Mouse (Mus musculus) embryonic stem cell, embryonic (primary cell): ENCODE measurements around the gene Scn8a.

Source experiments
- CTCF ChIA-PET, 4 experiments: fragments of 300-600 bp in 2 of 4; fragments of 350-600 bp in 2 of 4; sonication (Branson Sonifier 250); formaldehyde crosslinking; loops; one replicate each; lab custom pipeline; 2022; ENCODE audit warnings: inconsistent platforms in 2 of 4; lab: Charles Lee
- POLR2A ChIA-PET, 4 experiments: fragments of 300-600 bp in 2 of 4; fragments of 350-600 bp in 2 of 4; sonication (Branson Sonifier 250); formaldehyde crosslinking; loops; one replicate each; lab custom pipeline; 2022; ENCODE audit warnings: antibody characterized with exemption in 4 of 4, inconsistent platforms in 1 of 4; lab: Charles Lee

Gene Scn8a

DNA sequence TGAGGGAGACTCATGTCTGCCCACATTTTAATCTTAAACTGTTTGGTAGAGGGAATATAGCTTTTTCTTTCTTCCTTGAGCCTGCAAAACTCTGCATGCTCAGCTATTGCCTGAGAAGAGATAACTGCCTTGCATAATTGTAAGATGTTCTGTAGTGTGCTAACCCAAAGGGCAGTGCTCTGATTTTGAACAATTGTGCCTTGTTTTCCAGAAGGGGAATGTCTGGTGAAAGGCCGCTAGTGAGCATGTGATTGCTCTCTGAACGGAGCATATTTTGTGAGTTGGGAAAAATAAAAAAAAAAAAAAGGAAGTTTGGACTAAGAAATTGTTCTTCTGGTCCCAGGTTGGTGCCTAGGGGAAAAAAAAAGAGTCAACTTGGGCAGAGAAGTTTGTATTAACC is 159.3 kb downstream of the Scn8a start:
- POLR2A ChIA-PET, result no interaction called here
- CTCF ChIA-PET, result interaction anchor here in 1 of 4 experiments (0.7 kb wide), 1 partner anchor 284 kb away, joined by 3 read pairs; no protein-coding TSS in a partner anchor

DNA sequence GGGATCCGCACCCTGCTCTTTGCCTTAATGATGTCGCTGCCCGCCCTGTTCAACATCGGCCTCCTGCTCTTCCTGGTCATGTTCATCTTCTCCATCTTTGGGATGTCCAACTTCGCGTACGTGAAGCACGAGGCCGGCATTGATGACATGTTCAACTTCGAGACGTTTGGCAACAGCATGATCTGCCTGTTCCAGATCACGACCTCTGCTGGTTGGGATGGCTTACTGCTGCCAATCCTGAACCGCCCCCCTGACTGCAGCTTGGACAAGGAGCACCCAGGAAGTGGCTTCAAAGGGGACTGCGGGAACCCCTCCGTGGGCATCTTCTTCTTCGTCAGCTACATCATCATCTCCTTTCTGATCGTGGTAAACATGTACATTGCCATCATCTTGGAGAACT is 170.0 kb downstream of the Scn8a start:
- CTCF ChIA-PET, result interaction anchor here (0.5 to 1.5 kb wide), 21 partner anchors 9 to 357 kb away, joined by 3 to 8 read pairs (median 3); no protein-coding TSS in a partner anchor

GRCm38 (mm10) chr15:101041966-101042365 is 172.3 kb downstream of the Scn8a start:
- CTCF ChIA-PET, result interaction anchor here (0.5 to 2.8 kb wide), 83 partner anchors 8 to 401 kb away, joined by 3 to 31 read pairs (median 6); partner anchors contain the start of genes Slc4a8 (in 2 of the 4), Acvrl1 (in 1 of the 4), Ankrd33 (in 1 of the 4) and Galnt6 (in 1 of the 4)
- POLR2A ChIA-PET, result interaction anchor here in 3 of 4 experiments (1.0 to 1.4 kb wide), 5 partner anchors 8 to 122 kb away, joined by 3 to 5 read pairs (median 3); no protein-coding TSS in a partner anchor

More for the DNA sequence above, 170.0 kb downstream of the Scn8a start:
- POLR2A ChIA-PET, result interaction anchor here in 1 of 4 experiments (0.5 kb wide), 1 partner anchor 342 kb away, joined by 3 read pairs; no protein-coding TSS in a partner anchor

- ChIA-PET POLR2A (interaction anchor here in 3 of 4 experiments (0.6 to 1.4 kb wide), 8 partner anchors 9 to 1268 kb away, joined by 3 to 5 read pairs (median 4); no protein-coding TSS in a partner anchor), CTCF (interaction anchor here (0.5 to 2.8 kb wide), 109 partner anchors 8 to 1408 kb away, joined by 3 to 31 read pairs (median 5); partner anchors contain the start of genes Slc4a8 (in 2 of the 4), Acvr1b (in 1 of the 4), Acvrl1 (in 1 of the 4) and Ankrd33 (in 1 of the 4))
These were observed 173.0 kb downstream of the Scn8a start for GRCm38 (mm10) chr15:101042613-101043012.

DNA sequence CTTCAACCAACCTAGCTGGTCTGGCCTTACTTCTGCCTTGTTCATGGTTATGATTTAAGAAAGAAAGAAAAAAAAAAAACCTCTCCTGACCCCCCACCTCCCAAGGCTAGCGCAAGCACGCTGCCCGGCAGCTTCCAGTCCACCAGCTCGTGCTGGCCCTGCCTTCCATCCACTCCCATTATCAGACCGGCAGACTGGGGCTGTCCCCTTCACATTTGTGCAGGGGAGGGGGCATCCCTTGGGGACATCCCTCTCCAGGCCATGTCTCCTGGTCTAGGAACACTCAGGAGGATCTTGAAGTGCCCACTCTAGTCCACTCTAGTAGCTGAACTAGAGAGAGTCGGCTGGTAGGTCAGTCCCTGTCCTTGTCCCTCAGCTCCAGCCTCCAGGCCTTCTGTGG is 174.9 kb downstream of the Scn8a start:
- CTCF ChIA-PET, result interaction anchor here in 3 of 4 experiments (0.6 to 2.8 kb wide), 5 partner anchors 12 to 319 kb away, joined by 3 to 7 read pairs (median 3); no protein-coding TSS in a partner anchor
- POLR2A ChIA-PET, result interaction anchor here in 1 of 4 experiments (0.6 to 1.0 kb wide), 3 partner anchors 8 to 1627 kb away, joined by 3 to 4 read pairs (median 4); no protein-coding TSS in a partner anchor

DNA sequence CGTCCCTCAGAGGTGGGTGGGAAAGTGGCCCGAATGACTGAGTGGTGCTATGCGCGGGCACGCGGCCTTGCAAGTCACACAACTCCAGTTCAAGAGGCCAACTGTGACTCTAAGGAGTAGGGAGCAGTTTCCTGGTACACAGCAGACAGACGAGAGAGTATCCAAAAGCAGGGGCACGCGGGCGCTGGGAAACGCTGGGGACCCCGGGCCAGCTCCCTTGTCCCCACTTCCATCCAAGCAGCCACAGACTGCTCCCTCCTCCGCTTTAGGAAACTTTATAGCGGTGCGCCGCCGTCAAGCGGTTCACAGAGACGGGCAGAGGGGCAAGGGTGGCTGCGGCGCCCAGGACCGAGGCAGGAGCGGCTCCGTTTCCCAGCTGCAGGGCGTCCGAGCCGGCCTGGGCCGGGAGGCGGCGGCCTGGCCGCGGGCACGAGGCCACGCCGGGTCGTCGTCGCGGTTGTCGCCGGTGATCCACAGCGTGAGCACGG is 176.4 kb downstream of the Scn8a start:
- POLR2A ChIA-PET, result interaction anchor here in 1 of 4 experiments (0.6 to 1.6 kb wide), 3 partner anchors 10 to 265 kb away, joined by 3 to 8 read pairs (median 3); no protein-coding TSS in a partner anchor
- CTCF ChIA-PET, result interaction anchor here (0.5 to 1.9 kb wide), 8 partner anchors 10 to 1200 kb away, joined by 3 to 11 read pairs (median 3); no protein-coding TSS in a partner anchor

GRCm38 (mm10) chr15:101046527-101047193 is 177.0 kb downstream of the Scn8a start:
- POLR2A ChIA-PET, result interaction anchor here in 1 of 4 experiments (1.0 to 1.6 kb wide), 3 partner anchors 10 to 266 kb away, joined by 3 to 8 read pairs (median 3); no protein-coding TSS in a partner anchor
- CTCF ChIA-PET, result interaction anchor here (0.5 to 1.9 kb wide), 10 partner anchors 10 to 1200 kb away, joined by 3 to 11 read pairs (median 3); no protein-coding TSS in a partner anchor

GRCm38 (mm10) chr15:101047194-101047555 is 177.5 kb downstream of the Scn8a start, which contains the start of gene Gm47841:
TSS of gene Gm47841 (minus strand) at chr15:101047397.
- POLR2A ChIA-PET, result interaction anchor here in 2 of 4 experiments (0.7 to 1.6 kb wide), 3 partner anchors 58 to 1477 kb away, joined by 3 to 4 read pairs (median 3); no protein-coding TSS in a partner anchor
- CTCF ChIA-PET, result interaction anchor here in 3 of 4 experiments (0.6 to 1.9 kb wide), 6 partner anchors 9 to 434 kb away, joined by 3 to 11 read pairs (median 4); no protein-coding TSS in a partner anchor

GRCm38 (mm10) chr15:101048338-101048896 is 178.8 kb downstream of the Scn8a start:
- CTCF ChIA-PET, result interaction anchor here in 2 of 4 experiments (0.9 to 2.4 kb wide), 2 partner anchors 65 to 366 kb away, joined by 3 to 8 read pairs; no protein-coding TSS in a partner anchor

GRCm38 (mm10) chr15:101051869-101052268 is 182.2 kb downstream of the Scn8a start:
- POLR2A ChIA-PET, result interaction anchor here (0.7 to 2.9 kb wide), 14 partner anchors 9 to 294 kb away, joined by 3 to 10 read pairs (median 4); no protein-coding TSS in a partner anchor

More at GRCm38 (mm10) chr15:101048338-101048896, 178.8 kb downstream of the Scn8a start:
- POLR2A ChIA-PET, result interaction anchor here in 3 of 4 experiments (0.7 to 1.5 kb wide), 7 partner anchors 18 to 259 kb away, joined by 3 to 4 read pairs (median 3); partner anchors contain the start of gene Fignl2 (in 1 of the 3)

GRCm38 (mm10) chr15:101052560-101053501 is 183.2 kb downstream of the Scn8a start:
- ChIA-PET POLR2A (interaction anchor here (0.6 to 2.9 kb wide), 25 partner anchors 9 to 438 kb away, joined by 3 to 10 read pairs (median 3); partner anchors contain the start of genes Dazap2 (in 1 of the 4) and Fignl2 (in 1 of the 4)), CTCF (interaction anchor here (0.5 to 4.3 kb wide), 77 partner anchors 10 to 1840 kb away, joined by 3 to 31 read pairs (median 4); partner anchors contain the start of genes Scn8a (in 2 of the 4), Atg101 (in 1 of the 4) and Slc4a8 (in 1 of the 4))

More at GRCm38 (mm10) chr15:101051869-101052268, 182.2 kb downstream of the Scn8a start:
- CTCF ChIA-PET, result interaction anchor here (0.5 to 4.3 kb wide), 55 partner anchors 9 to 1839 kb away, joined by 3 to 31 read pairs (median 4); partner anchors contain the start of genes Scn8a (in 2 of the 4), Atg101 (in 1 of the 4) and Slc4a8 (in 1 of the 4)

GRCm38 (mm10) chr15:101053832-101054459 is 184.3 kb downstream of the Scn8a start:
- CTCF ChIA-PET, result interaction anchor here (0.6 to 4.3 kb wide), 20 partner anchors 11 to 1011 kb away, joined by 3 to 31 read pairs (median 4); no protein-coding TSS in a partner anchor
- POLR2A ChIA-PET, result interaction anchor here in 3 of 4 experiments (0.9 to 2.9 kb wide), 7 partner anchors 11 to 300 kb away, joined by 3 to 10 read pairs (median 3); no protein-coding TSS in a partner anchor

DNA sequence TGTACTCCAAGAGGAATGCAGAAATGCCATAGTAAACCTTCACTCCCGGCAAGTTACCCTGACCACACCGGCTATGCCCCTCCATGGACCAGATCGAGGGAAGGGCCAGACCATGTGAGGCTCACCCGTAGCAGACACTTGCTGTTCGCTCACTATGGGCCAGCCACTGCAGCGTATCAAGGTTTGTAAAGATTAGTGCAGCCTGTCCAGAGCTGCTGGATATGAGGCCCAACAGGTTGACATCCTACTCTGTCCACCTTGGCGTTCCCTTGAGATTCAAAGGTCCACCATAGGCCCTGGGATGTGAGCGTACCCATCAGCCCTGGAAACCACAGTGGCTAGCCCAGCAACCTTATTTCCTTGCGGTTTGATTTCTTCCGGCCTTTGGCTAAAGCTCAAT is 184.9 kb downstream of the Scn8a start:
- ChIA-PET CTCF (interaction anchor here (0.6 to 4.3 kb wide), 7 partner anchors 12 to 295 kb away, joined by 3 to 31 read pairs (median 3); no protein-coding TSS in a partner anchor), POLR2A (interaction anchor here in 2 of 4 experiments (0.6 to 2.9 kb wide), 5 partner anchors 11 to 216 kb away, joined by 3 to 10 read pairs (median 3); no protein-coding TSS in a partner anchor)

DNA sequence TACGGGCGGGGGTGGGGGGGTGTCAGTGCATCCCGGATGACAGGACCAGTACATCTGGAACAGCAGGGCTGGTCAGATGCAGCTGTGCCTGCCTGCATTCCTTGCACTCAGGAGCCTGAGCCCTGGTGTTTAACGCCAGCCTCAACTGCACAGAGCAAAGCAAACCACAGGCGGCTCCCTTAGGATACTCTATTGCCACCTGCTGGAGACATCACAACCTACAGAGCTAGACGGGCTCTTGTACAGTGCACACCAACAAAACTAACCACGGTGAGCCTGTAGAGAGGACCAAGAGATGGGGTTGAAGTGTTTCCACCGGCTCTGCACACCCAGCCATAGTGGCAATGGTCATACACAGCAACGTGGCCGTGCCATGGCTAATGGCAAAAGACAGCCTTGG is 186.6 kb downstream of the Scn8a start:
- ChIA-PET CTCF (interaction anchor here (0.5 to 2.7 kb wide), 49 partner anchors 10 to 362 kb away, joined by 3 to 22 read pairs (median 4); partner anchors contain the start of genes Ankrd33 (in 1 of the 4) and Gm47841 (in 1 of the 4)), POLR2A (interaction anchor here in 2 of 4 experiments (0.5 to 1.7 kb wide), 7 partner anchors 10 to 210 kb away, joined by 3 to 8 read pairs (median 4); no protein-coding TSS in a partner anchor)
